Mouse (Mus musculus): ENCODE measurements at regions not wholly inside any gene's neighbourhood (a gene's known extent, or its start where the extent isn't known, plus 50 kb on each side); places are given as distances from the start of the nearest gene placed in this dataset.

- H3K9me3 ChIP-seq (ENCODE audit: control insufficient read depth, low read length): no peaks in the 10 kb centered on the region
- 0 out of 2 replicates have a peak, but pooled peaks cover 7% of the 10 kb centered on the region for H3K27me3 ChIP-seq (ENCODE audit: control insufficient read depth, insufficient read depth, low read length)
- no peak overlapping the region for H3K4me2 ChIP-seq (ENCODE audit: low read length)
- 84% methylated on average over 2 of the region's 2 CpGs for WGBS
- no peak overlapping the region for H3K27ac ChIP-seq (replicated peaks in 1 of 2; ENCODE audit: control insufficient read depth in 1 of 2, insufficient read depth in 1 of 2, low read depth in 2 of 2, low read length in 2 of 2)
- ATAC-seq (ENCODE audit: insufficient number of reproducible peaks, insufficient read depth, low FRiP score, low read depth): no peak
- peaks cover 0 to 3% of the 10 kb centered on the region in 2 experiments; a peak in 1 of 4 replicates for H3K4me1 ChIP-seq (ENCODE audit: control insufficient read depth in 2 of 2, insufficient read depth in 2 of 2, low read length in 2 of 2)
- no peaks in the 10 kb centered on the region for H3K36me3 ChIP-seq (ENCODE audit: control insufficient read depth, insufficient read depth, low read length)
- H3K9ac ChIP-seq (ENCODE audit: low read length): no peak overlapping the region
- no peak overlapping the region for H3K4me3 ChIP-seq (ENCODE audit: control insufficient read depth in 1 of 2, insufficient read depth in 1 of 2, low read depth in 1 of 2, low read length in 2 of 2)
Observed at GRCm38 (mm10) chrX:99578796-99579195, 107.7 kb upstream of the Pja1 start.

- no peak for ATAC-seq (ENCODE audit: insufficient number of reproducible peaks, insufficient read depth, low FRiP score, low read depth)
- Histone ChIP-seq H3K36me3 (ENCODE audit: control insufficient read depth, insufficient read depth, low read length) (no peaks in the 10 kb centered on the region), H3K4me2 (ENCODE audit: low read length) (no peak overlapping the region), H3K9me3 (ENCODE audit: control insufficient read depth, low read length) (no peaks in the 10 kb centered on the region), H3K4me3 (ENCODE audit: control insufficient read depth in 1 of 2, insufficient read depth in 1 of 2, low read depth in 1 of 2, low read length in 2 of 2) (no peak overlapping the region), H3K27me3 (ENCODE audit: control insufficient read depth, insufficient read depth, low read length) (no peaks in the 10 kb centered on the region), H3K27ac (replicated peaks in 1 of 2; ENCODE audit: control insufficient read depth in 1 of 2, insufficient read depth in 1 of 2, low read depth in 2 of 2, low read length in 2 of 2) (no peak overlapping the region), H3K4me1 (ENCODE audit: control insufficient read depth in 2 of 2, insufficient read depth in 2 of 2, low read length in 2 of 2) (peaks cover 0 to 3% of the 10 kb centered on the region in 2 experiments; a peak in 1 of 4 replicates), H3K9ac (ENCODE audit: low read length) (no peak overlapping the region)
- 56% methylated on average over 5 of the region's 5 CpGs for WGBS
Observed at GRCm38 (mm10) chrX:99575105-99575504, 104.0 kb upstream of the Pja1 start.

- H3K27me3 ChIP-seq (ENCODE audit: control insufficient read depth, insufficient read depth, low read length): no peaks in the 10 kb centered on the region
- no peak overlapping the region for H3K27ac ChIP-seq (replicated peaks in 1 of 2; ENCODE audit: control insufficient read depth in 1 of 2, insufficient read depth in 1 of 2, low read depth in 2 of 2, low read length in 2 of 2)
- ATAC-seq (ENCODE audit: insufficient number of reproducible peaks, insufficient read depth, low FRiP score, low read depth): no peak
- H3K9ac ChIP-seq (ENCODE audit: low read length): peak overlapping the region; percentile 36; the same call in 1 of the 2 replicates
- peaks cover 0 to 3% of the 10 kb centered on the region in 2 experiments; a peak in 1 of 4 replicates for H3K4me1 ChIP-seq (ENCODE audit: control insufficient read depth in 2 of 2, insufficient read depth in 2 of 2, low read length in 2 of 2)
- no peaks in the 10 kb centered on the region for H3K36me3 ChIP-seq (ENCODE audit: control insufficient read depth, insufficient read depth, low read length)
- H3K9me3 ChIP-seq (ENCODE audit: control insufficient read depth, low read length): no peaks in the 10 kb centered on the region
- H3K4me2 ChIP-seq (ENCODE audit: low read length): peak overlapping the region; percentile 65
- peak overlapping the region; percentile 30 to 43 for H3K4me3 ChIP-seq (ENCODE audit: control insufficient read depth in 1 of 2, insufficient read depth in 1 of 2, low read depth in 1 of 2, low read length in 2 of 2)
- WGBS: 31% methylated on average over 18 of the region's 18 CpGs
Observed at GRCm38 (mm10) chrX:99574441-99575103, 103.5 kb upstream of the Pja1 start.

- peaks cover 13% of the 10 kb centered on the region; the same call in 1 of the 2 replicates for H3K27me3 ChIP-seq (ENCODE audit: control insufficient read depth, insufficient read depth, low read length)
- no peak overlapping the region for H3K9ac ChIP-seq (ENCODE audit: low read length)
- ATAC-seq (ENCODE audit: insufficient number of reproducible peaks, insufficient read depth, low FRiP score, low read depth): no peak
- H3K27ac ChIP-seq (replicated peaks in 1 of 2; ENCODE audit: control insufficient read depth in 1 of 2, insufficient read depth in 1 of 2, low read depth in 2 of 2, low read length in 2 of 2): no peak overlapping the region
- peaks cover 0 to 9% of the 10 kb centered on the region in 2 experiments; a peak in 1 of 4 replicates for H3K4me1 ChIP-seq (ENCODE audit: control insufficient read depth in 2 of 2, insufficient read depth in 2 of 2, low read length in 2 of 2)
- no peaks in the 10 kb centered on the region for H3K36me3 ChIP-seq (ENCODE audit: control insufficient read depth, insufficient read depth, low read length)
- H3K4me2 ChIP-seq (ENCODE audit: low read length): no peak overlapping the region
- no peaks in the 10 kb centered on the region for H3K9me3 ChIP-seq (ENCODE audit: control insufficient read depth, low read length)
- 81% methylated on average over 5 of the region's 5 CpGs for WGBS
- no peak overlapping the region for H3K4me3 ChIP-seq (ENCODE audit: control insufficient read depth in 1 of 2, insufficient read depth in 1 of 2, low read depth in 1 of 2, low read length in 2 of 2)
Observed at GRCm38 (mm10) chrX:99570161-99570560, 99.1 kb upstream of the Pja1 start.

- Histone ChIP-seq H3K36me3 (ENCODE audit: control insufficient read depth, insufficient read depth, low read length) (no peaks in the 10 kb centered on the region), H3K4me2 (ENCODE audit: low read length) (peak overlapping the region; percentile 56), H3K4me3 (ENCODE audit: control insufficient read depth in 1 of 2, insufficient read depth in 1 of 2, low read depth in 1 of 2, low read length in 2 of 2) (no peak overlapping the region), H3K4me1 (ENCODE audit: control insufficient read depth in 2 of 2, insufficient read depth in 2 of 2, low read length in 2 of 2) (peaks cover 0 to 6% of the 10 kb centered on the region in 2 experiments; a peak in 1 of 4 replicates), H3K27me3 (ENCODE audit: control insufficient read depth, insufficient read depth, low read length) (peaks cover 13% of the 10 kb centered on the region; the same call in 1 of the 2 replicates), H3K9ac (ENCODE audit: low read length) (no peak overlapping the region), H3K27ac (replicated peaks in 1 of 2; ENCODE audit: control insufficient read depth in 1 of 2, insufficient read depth in 1 of 2, low read depth in 2 of 2, low read length in 2 of 2) (no peak overlapping the region), H3K9me3 (ENCODE audit: control insufficient read depth, low read length) (no peaks in the 10 kb centered on the region)
- ATAC-seq (ENCODE audit: insufficient number of reproducible peaks, insufficient read depth, low FRiP score, low read depth): no peak
- 21% methylated on average over 10 of the region's 10 CpGs for WGBS
Observed at GRCm38 (mm10) chrX:99568244-99568643, 97.2 kb upstream of the Pja1 start.

GRCm38 (mm10) chrX:99567367-99568164 is 96.5 kb upstream of the Pja1 start:
- ATAC-seq (ENCODE audit: insufficient number of reproducible peaks, insufficient read depth, low FRiP score, low read depth): peak; percentile 64; the same call in 1 of the 2 replicates
- H3K9me3 ChIP-seq (ENCODE audit: control insufficient read depth, low read length): no peaks in the 10 kb centered on the region
- peaks cover 13% of the 10 kb centered on the region; the same call in 1 of the 2 replicates for H3K27me3 ChIP-seq (ENCODE audit: control insufficient read depth, insufficient read depth, low read length)
- no peaks in the 10 kb centered on the region for H3K36me3 ChIP-seq (ENCODE audit: control insufficient read depth, insufficient read depth, low read length)
- H3K4me3 ChIP-seq (ENCODE audit: control insufficient read depth in 1 of 2, insufficient read depth in 1 of 2, low read depth in 1 of 2, low read length in 2 of 2): 0 out of 4 replicates have a peak overlapping the region, but pooled peaks of 1 of the 2 experiments have one; percentile 11
- H3K9ac ChIP-seq (ENCODE audit: low read length): 0 out of 2 replicates have a peak overlapping the region, but pooled peaks have one; percentile 21
- peak overlapping the region; percentile 56 for H3K4me2 ChIP-seq (ENCODE audit: low read length)
- peaks cover 0 to 6% of the 10 kb centered on the region in 2 experiments; a peak in 1 of 4 replicates for H3K4me1 ChIP-seq (ENCODE audit: control insufficient read depth in 2 of 2, insufficient read depth in 2 of 2, low read length in 2 of 2)
- no peak overlapping the region for H3K27ac ChIP-seq (replicated peaks in 1 of 2; ENCODE audit: control insufficient read depth in 1 of 2, insufficient read depth in 1 of 2, low read depth in 2 of 2, low read length in 2 of 2)
- 25% methylated on average over 28 of the region's 28 CpGs for WGBS

GRCm38 (mm10) chrX:99561995-99562394 is 90.9 kb upstream of the Pja1 start:
- no peaks in the 10 kb centered on the region for H3K36me3 ChIP-seq (ENCODE audit: control insufficient read depth, insufficient read depth, low read length)
- H3K9me3 ChIP-seq (ENCODE audit: control insufficient read depth, low read length): no peaks in the 10 kb centered on the region
- H3K27ac ChIP-seq (replicated peaks in 1 of 2; ENCODE audit: control insufficient read depth in 1 of 2, insufficient read depth in 1 of 2, low read depth in 2 of 2, low read length in 2 of 2): no peak overlapping the region
- H3K4me2 ChIP-seq (ENCODE audit: low read length): no peak overlapping the region
- no peak overlapping the region for H3K9ac ChIP-seq (ENCODE audit: low read length)
- no peak overlapping the region for H3K4me3 ChIP-seq (ENCODE audit: control insufficient read depth in 1 of 2, insufficient read depth in 1 of 2, low read depth in 1 of 2, low read length in 2 of 2)
- H3K4me1 ChIP-seq (ENCODE audit: control insufficient read depth in 2 of 2, insufficient read depth in 2 of 2, low read length in 2 of 2): no peaks in the 10 kb centered on the region; a peak in 1 of 4 replicates
- ATAC-seq (ENCODE audit: insufficient number of reproducible peaks, insufficient read depth, low FRiP score, low read depth): no peak
- H3K27me3 ChIP-seq (ENCODE audit: control insufficient read depth, insufficient read depth, low read length): peaks cover 13% of the 10 kb centered on the region
- 57% methylated on average over 8 of the region's 8 CpGs for WGBS
